Mouse (Mus musculus) MEL (cell line): Measurements from ENCODE around the gene Phf11a. TPM values are rescaled to one million over a fixed set of nuclear protein-coding genes. Genes with fewer than 3 reads are reported as not detected.
"Not testable (repeated sequence)": the region's sequence is repeated elsewhere in the genome, so short reads cannot be mapped to it uniquely, and the experiment has no call there.

Experiments
- DNase-seq: peaks from one replicate; pipeline ENCODE4 v3.0.0; 2011; ENCODE audit warnings: low read depth, low spot score
- H3K27ac ChIP-seq: 2 replicates; pipeline ENCODE4 v1.5.1; 2012; ENCODE audit warnings: low read depth, mild to moderate bottlenecking, control low read depth, low read length, moderate library complexity; ENCODE audit not compliant: control insufficient read depth
- H3K27me3 ChIP-seq, 2 experiments: fragments of 150-350 bp in 1 of 2; sonication (generic) in 1 of 2; 2 replicates each; pipeline ENCODE4 v1.6.1; 2012; ENCODE audit warnings: low read length in 2 of 2, mild to moderate bottlenecking in 2 of 2, improper control_type of control experiment in 1 of 2, moderate library complexity in 1 of 2; ENCODE audit not compliant: insufficient read depth in 2 of 2, control insufficient read depth in 1 of 2
- H3K36me3 ChIP-seq, 2 experiments: 2 replicates each; pipeline ENCODE4 v1.6.1; 2012 to 2014; ENCODE audit warnings: low read length in 2 of 2, improper control_type of control experiment in 1 of 2, inconsistent platforms in 1 of 2, mild to moderate bottlenecking in 1 of 2; ENCODE audit not compliant: insufficient read depth in 2 of 2, control insufficient read depth in 1 of 2
- H3K4me1 ChIP-seq, 2 experiments: fragments of 150-350 bp in 1 of 2; sonication (generic) in 1 of 2; 2 replicates each; pipeline ENCODE4 v1.6.1; 2012; ENCODE audit warnings: low read length in 2 of 2, improper control_type of control experiment in 1 of 2, mild to moderate bottlenecking in 1 of 2; ENCODE audit not compliant: insufficient read depth in 2 of 2, control insufficient read depth in 1 of 2
- H3K4me3 ChIP-seq, 2 experiments: fragments of 150-350 bp in 1 of 2; sonication (generic) in 1 of 2; 2 replicates each; pipeline ENCODE4 v1.5.1; 2012; ENCODE audit warnings: low read depth in 2 of 2, low read length in 2 of 2, mild to moderate bottlenecking in 2 of 2, moderate library complexity in 2 of 2, control low read depth in 1 of 2, improper control_type of control experiment in 1 of 2; ENCODE audit not compliant: control insufficient read depth in 1 of 2, insufficient read depth in 1 of 2
- H3K79me2 ChIP-seq: 2 replicates; pipeline ENCODE4 v1.6.1; 2012; ENCODE audit warnings: mild to moderate bottlenecking, low read length, moderate library complexity; ENCODE audit not compliant: control insufficient read depth, poor library complexity, insufficient read depth
- H3K9ac ChIP-seq: 2 replicates; pipeline ENCODE4 v1.6.1; 2012; ENCODE audit warnings: low read depth, mild to moderate bottlenecking, control low read depth, low read length, moderate library complexity; ENCODE audit not compliant: control insufficient read depth, poor library complexity, severe bottlenecking
- H3K9me3 ChIP-seq: fragments of 150-350 bp; sonication (generic); replicated peaks from 2 replicates; pipeline ENCODE4 v1.6.1; 2012; ENCODE audit warnings: mild to moderate bottlenecking, low read length, improper control_type of control experiment, moderate library complexity; ENCODE audit not compliant: insufficient read depth
- CTCF ChIP-seq, 3 experiments: IDR thresholded peaks in 2 of 3; conservative IDR thresholded peaks in 1 of 3; 2 replicates each; pipeline ENCODE4 v1.5.1; 2011 to 2012; ENCODE audit warnings: low read length in 3 of 3, low read depth in 2 of 3, mild to moderate bottlenecking in 2 of 3, improper control_type of control experiment in 1 of 3, inconsistent platforms in 1 of 3, mixed read lengths in 1 of 3, moderate library complexity in 1 of 3; ENCODE audit not compliant: control insufficient read depth in 1 of 3, insufficient read depth in 1 of 3, poor library complexity in 1 of 3, severe bottlenecking in 1 of 3
- RAD21 ChIP-seq: IDR thresholded peaks from 2 replicates; pipeline ENCODE4 v1.6.1; 2011; ENCODE audit warnings: mild to moderate bottlenecking, low read depth, low read length, improper control_type of control experiment
- SMC3 ChIP-seq: IDR thresholded peaks from 2 replicates; pipeline ENCODE4 v1.6.1; 2011; ENCODE audit warnings: low read depth, low read length, improper control_type of control experiment
- polyA plus RNA-seq, 2 experiments: library from polyadenylated mRNA; stranded (reverse) in 1 of 2; unstranded in 1 of 2; fragments of >175 nt in 1 of 2; fragments of >200 nt in 1 of 2; gene quantifications; 2 replicates each; pipeline versions ENCODE4 v1.2.1 to v1.2.4; 2012; ENCODE audit warnings: low replicate concordance in 2 of 2, low read depth in 1 of 2; ENCODE audit not compliant: insufficient read length in 2 of 2, insufficient read depth in 1 of 2, missing spikeins in 1 of 2
- total RNA-seq: library from RNA; depleted of rRNA; stranded (reverse); fragments of 300-350 nt; gene quantifications from 2 replicates; pipeline ENCODE4 v1.2.3, GENCODE M21; 2012

Phf11a gene
- total and polyA plus RNA-seq, 3 experiments = 0.25 TPM; not detected in 2

GRCm38 (mm10) chr14:59330499-59330898, 33.2 kb upstream of the Phf11a start:
- H3K27ac ChIP-seq, H3K9me3 ChIP-seq, H3K4me1 ChIP-seq, H3K4me3 ChIP-seq, H3K27me3 ChIP-seq, H3K9ac ChIP-seq, H3K36me3 ChIP-seq, H3K79me2 ChIP-seq: not testable (repeated sequence)
- TF ChIP-seq RAD21 = peak; percentile 43
- peak in 2 of 3 experiments; percentile 24 to 36; a peak in 2 of 6 replicates for TF ChIP-seq CTCF (IDR thresholded peaks at IDR 0.05 in 2 of 3, conservative IDR thresholded peaks at IDR 0.05 in 1 of 3; ENCODE audit: control insufficient read depth in 1 of 3, insufficient read depth in 1 of 3, low read depth in 2 of 3, low read length in 3 of 3, poor library complexity in 1 of 3, severe bottlenecking in 1 of 3)
- TF ChIP-seq SMC3 = peak; percentile 29
- peak; percentile 12 for DNase-seq

- H3K79me2 ChIP-seq, DNase-seq, H3K36me3 ChIP-seq, H3K4me3 ChIP-seq, H3K27me3 ChIP-seq, H3K9me3 ChIP-seq, H3K27ac ChIP-seq, H3K9ac ChIP-seq, H3K4me1 ChIP-seq: not testable (repeated sequence)
These were observed 22.6 kb upstream of the Phf11a start for GRCm38 (mm10) chr14:59319970-59320369.

GRCm38 (mm10) chr14:59319036-59319435, 21.7 kb upstream of the Phf11a start:
- not testable (repeated sequence) for H3K4me3 ChIP-seq, H3K27ac ChIP-seq, H3K9ac ChIP-seq, DNase-seq, H3K36me3 ChIP-seq, H3K27me3 ChIP-seq, H3K9me3 ChIP-seq, H3K4me1 ChIP-seq, H3K79me2 ChIP-seq

GRCm38 (mm10) chr14:59291769-59292168, 5.6 kb downstream of the Phf11a start:
- DNase-seq, H3K27ac ChIP-seq, H3K9me3 ChIP-seq, H3K4me3 ChIP-seq, H3K79me2 ChIP-seq, H3K36me3 ChIP-seq, H3K27me3 ChIP-seq, H3K4me1 ChIP-seq, H3K9ac ChIP-seq: not testable (repeated sequence)

- not testable (repeated sequence) for H3K79me2 ChIP-seq, DNase-seq, H3K9me3 ChIP-seq, H3K27me3 ChIP-seq, H3K27ac ChIP-seq, H3K4me3 ChIP-seq, H3K4me1 ChIP-seq, H3K36me3 ChIP-seq, H3K9ac ChIP-seq
These were observed 22.4 kb downstream of the Phf11a start for GRCm38 (mm10) chr14:59274961-59275360.
